Mouse (Mus musculus) G1E (cell line): ENCODE measurements at regions not wholly inside any gene's neighbourhood (a gene's known extent, or its start where the extent isn't known, plus 50 kb on each side); places are given as distances from the start of the nearest gene placed in this dataset.

ENCODE experiments used
- ATAC-seq: 2 replicates; pipeline ENCODE4 v1.8.0; 2016; ENCODE audit warnings: mild to moderate bottlenecking; ENCODE audit not compliant: insufficient number of reproducible peaks, poor library complexity, low FRiP score, severe bottlenecking; ENCODE audit errors: extremely low read depth
- DNase-seq: peaks from one replicate; pipeline ENCODE4 v3.0.0; 2012; ENCODE audit warnings: low spot score
- H3K27me3 ChIP-seq: 2 replicates; pipeline ENCODE4 v1.6.1; 2012; ENCODE audit warnings: mild to moderate bottlenecking, low read length, inconsistent platforms; ENCODE audit not compliant: insufficient read depth
- H3K36me3 ChIP-seq: replicated peaks from 2 replicates; pipeline ENCODE3; 2012; ENCODE audit warnings: mild to moderate bottlenecking, inconsistent platforms
- H3K4me1 ChIP-seq: 2 replicates; pipeline ENCODE4 v1.6.1; 2012; ENCODE audit warnings: low read depth, low read length, inconsistent platforms, mixed read lengths; ENCODE audit not compliant: insufficient read depth
- H3K4me3 ChIP-seq: 2 replicates; pipeline ENCODE4 v1.5.1; 2012; ENCODE audit warnings: low read depth, mild to moderate bottlenecking, inconsistent platforms, low read length, moderate library complexity, mixed read lengths
- H3K9me3 ChIP-seq: replicated peaks from 2 replicates; pipeline ENCODE4 v1.6.1; 2012; ENCODE audit warnings: inconsistent platforms
- CTCF ChIP-seq: IDR thresholded peaks from 2 replicates; pipeline ENCODE4 v1.5.1; 2012; ENCODE audit warnings: low read depth, low read length, inconsistent platforms, mixed read lengths
- GATA1 ChIP-seq: IDR thresholded peaks from 2 replicates; pipeline ENCODE4 v1.6.1; 2012; ENCODE audit warnings: borderline replicate concordance, low read length, inconsistent platforms, mixed read lengths
- GATA2 ChIP-seq: IDR thresholded peaks from 2 replicates; pipeline ENCODE4 v1.6.1; 2012; ENCODE audit warnings: low read depth, low read length, inconsistent platforms, borderline replicate concordance
- POLR2AphosphoS5 ChIP-seq: IDR thresholded peaks from 2 replicates; pipeline ENCODE4 v1.6.1; 2012; ENCODE audit warnings: low read depth, low read length, inconsistent platforms; ENCODE audit not compliant: insufficient replicate concordance
- TAL1 ChIP-seq: conservative IDR thresholded peaks from 2 replicates; pipeline ENCODE4 v1.6.1; 2012; ENCODE audit warnings: low read depth, low read length, inconsistent platforms, mixed read lengths

- Histone ChIP-seq H3K4me3 (no peak overlapping the region), H3K4me1 (no peaks in the 10 kb centered on the region), H3K9me3 (peaks cover 5% of the 10 kb centered on the region; the same call in 1 of the 2 replicates), H3K27me3 (no peaks in the 10 kb centered on the region), H3K36me3 (no peaks in the 10 kb centered on the region)
- no peak for TF ChIP-seq GATA2
- TF ChIP-seq GATA1, result no peak
- TF ChIP-seq CTCF, result no peak
- no peak for TF ChIP-seq TAL1
- no peak for TF ChIP-seq POLR2AphosphoS5
- DNase-seq, result no peak
- no peak for ATAC-seq
These were observed 223.1 kb downstream of the Fat4 start for GRCm38 (mm10) chr3:39109756-39110392.

GRCm38 (mm10) chr3:39114056-39114455, 227.3 kb downstream of the Fat4 start:
- TF ChIP-seq CTCF, result no peak
- no peak for TF ChIP-seq POLR2AphosphoS5
- no peak for TF ChIP-seq TAL1
- TF ChIP-seq GATA1, result no peak
- TF ChIP-seq GATA2, result no peak
- DNase-seq (no peak), ATAC-seq (no peak)
- Histone ChIP-seq H3K36me3 (no peaks in the 10 kb centered on the region), H3K27me3 (no peaks in the 10 kb centered on the region), H3K9me3 (peaks cover 10% of the 10 kb centered on the region), H3K4me1 (no peaks in the 10 kb centered on the region), H3K4me3 (no peak overlapping the region)

GRCm38 (mm10) chr3:39114826-39115225, 228.1 kb downstream of the Fat4 start:
- TF ChIP-seq GATA2, result no peak
- TF ChIP-seq POLR2AphosphoS5, result no peak
- no peak for TF ChIP-seq CTCF
- no peak for TF ChIP-seq GATA1
- no peak for TF ChIP-seq TAL1
- DNase-seq (no peak), ATAC-seq (no peak)
- H3K4me1 ChIP-seq, result no peaks in the 10 kb centered on the region
- H3K9me3 ChIP-seq, result peaks cover 10% of the 10 kb centered on the region
- H3K4me3 ChIP-seq, result no peak overlapping the region
- H3K36me3 ChIP-seq, result no peaks in the 10 kb centered on the region
- H3K27me3 ChIP-seq, result no peaks in the 10 kb centered on the region

- DNase-seq (no peak), ATAC-seq (no peak)
- no peaks in the 10 kb centered on the region for H3K4me1 ChIP-seq
- H3K9me3 ChIP-seq, result peaks cover 9% of the 10 kb centered on the region
- no peaks in the 10 kb centered on the region for H3K36me3 ChIP-seq
- no peaks in the 10 kb centered on the region for H3K27me3 ChIP-seq
- TF ChIP-seq CTCF, result no peak
- no peak for TF ChIP-seq TAL1
- H3K4me3 ChIP-seq, result no peak overlapping the region
These were observed 228.7 kb downstream of the Fat4 start for GRCm38 (mm10) chr3:39115441-39115840.

- peaks cover 7% of the 10 kb centered on the region for H3K9me3 ChIP-seq
- TF ChIP-seq CTCF (no peak), GATA2 (no peak), POLR2AphosphoS5 (no peak), GATA1 (no peak), TAL1 (no peak)
- H3K4me3 ChIP-seq, result no peak overlapping the region
- no peaks in the 10 kb centered on the region for H3K27me3 ChIP-seq
- DNase-seq, result no peak
- no peak for ATAC-seq
- H3K4me1 ChIP-seq, result no peaks in the 10 kb centered on the region
- no peaks in the 10 kb centered on the region for H3K36me3 ChIP-seq
These were observed 235.5 kb downstream of the Fat4 start for GRCm38 (mm10) chr3:39122250-39122649.

GRCm38 (mm10) chr3:39130532-39130931, 243.8 kb downstream of the Fat4 start:
- Histone ChIP-seq H3K4me1 (no peaks in the 10 kb centered on the region), H3K27me3 (no peaks in the 10 kb centered on the region), H3K9me3 (0 out of 2 replicates have a peak, but pooled peaks cover 4% of the 10 kb centered on the region), H3K36me3 (no peaks in the 10 kb centered on the region), H3K4me3 (no peak overlapping the region)
- DNase-seq (no peak), ATAC-seq (no peak)
- TF ChIP-seq CTCF (no peak), TAL1 (no peak), GATA2 (no peak), POLR2AphosphoS5 (no peak), GATA1 (no peak)
